Mouse (Mus musculus): Measurements from ENCODE around the gene Vmn1r193. TPM values are rescaled to one million over a fixed set of nuclear protein-coding genes. Genes with fewer than 3 reads are reported as not detected.

The Vmn1r193 gene
- polyA plus RNA-seq, 1 experiment from 2014 or later: not detected

Small RNAs within 50 kb of the gene (microRNA-seq; reads per million reads assigned to microRNA genes)
- not detected for gene Gm23282
- not detected for gene Gm25084

Other genes with a start within 250 kb of the Vmn1r193 start
- gene Pom121l2, start 242.0 kb downstream of the Vmn1r193 start, polyA plus RNA-seq (2015; fragmentation: Nextera tagmentation; extraction: Ambion mirVana): not detected in 2 replicates
- gene Prss16, start 213.4 kb downstream of the Vmn1r193 start, polyA plus RNA-seq (2015; fragmentation: Nextera tagmentation; extraction: Ambion mirVana): 0.25 and 0.39 TPM in 2 replicates
- gene Hist1h2ah, start 187.6 kb downstream of the Vmn1r193 start, polyA plus RNA-seq (2015; fragmentation: Nextera tagmentation; extraction: Ambion mirVana): 3.6 and 18.3 TPM in 2 replicates
- gene Hist1h2bk, start 187.3 kb downstream of the Vmn1r193 start, polyA plus RNA-seq (2015; fragmentation: Nextera tagmentation; extraction: Ambion mirVana): 3.5 and 3.7 TPM in 2 replicates
- gene Hist1h4i, start 181.8 kb downstream of the Vmn1r193 start, polyA plus RNA-seq (2015; fragmentation: Nextera tagmentation; extraction: Ambion mirVana): 38.8 and 52.6 TPM in 2 replicates
- gene Hist1h2ag, start 180.2 kb downstream of the Vmn1r193 start, polyA plus RNA-seq (2015; fragmentation: Nextera tagmentation; extraction: Ambion mirVana): 17.9 and 18.6 TPM in 2 replicates
- 11.6 and 16.7 TPM in 2 replicates for gene Hist1h2bj, start 179.9 kb downstream of the Vmn1r193 start, polyA plus RNA-seq (2015; fragmentation: Nextera tagmentation; extraction: Ambion mirVana)
- gene Vmn1r188, start 138.7 kb downstream of the Vmn1r193 start, polyA plus RNA-seq (2015; fragmentation: Nextera tagmentation; extraction: Ambion mirVana): not detected in 2 replicates
- gene Vmn1r189, start 117.3 kb downstream of the Vmn1r193 start, polyA plus RNA-seq (2015; fragmentation: Nextera tagmentation; extraction: Ambion mirVana): not detected in 2 replicates
- not detected in 2 replicates for gene Vmn1r191, start 39.2 kb downstream of the Vmn1r193 start, polyA plus RNA-seq (2015; fragmentation: Nextera tagmentation; extraction: Ambion mirVana)
- gene Vmn1r192, start 32.0 kb downstream of the Vmn1r193 start, polyA plus RNA-seq (2015; fragmentation: Nextera tagmentation; extraction: Ambion mirVana): not detected in 2 replicates
- gene Vmn1r194, start 21.1 kb upstream of the Vmn1r193 start, polyA plus RNA-seq (2015; fragmentation: Nextera tagmentation; extraction: Ambion mirVana): not detected in 2 replicates
- gene Vmn1r195, start 47.4 kb upstream of the Vmn1r193 start, polyA plus RNA-seq (2015; fragmentation: Nextera tagmentation; extraction: Ambion mirVana): not detected in 2 replicates
- not detected in 2 replicates for gene Vmn1r196, start 66.8 kb upstream of the Vmn1r193 start, polyA plus RNA-seq (2015; fragmentation: Nextera tagmentation; extraction: Ambion mirVana)
- gene Vmn1r197, start 101.4 kb upstream of the Vmn1r193 start, polyA plus RNA-seq (2015; fragmentation: Nextera tagmentation; extraction: Ambion mirVana): not detected in 2 replicates
- gene Vmn1r198, start 127.2 kb upstream of the Vmn1r193 start, polyA plus RNA-seq (2015; fragmentation: Nextera tagmentation; extraction: Ambion mirVana): not detected in 2 replicates
- gene Vmn1r199, start 156.7 kb upstream of the Vmn1r193 start, polyA plus RNA-seq (2015; fragmentation: Nextera tagmentation; extraction: Ambion mirVana): not detected in 2 replicates
- not detected in 2 replicates for gene Vmn1r200, start 167.2 kb upstream of the Vmn1r193 start, polyA plus RNA-seq (2015; fragmentation: Nextera tagmentation; extraction: Ambion mirVana)
- not detected in 2 replicates for gene Vmn1r201, start 248.8 kb upstream of the Vmn1r193 start, polyA plus RNA-seq (2015; fragmentation: Nextera tagmentation; extraction: Ambion mirVana)